Mouse (Mus musculus): ENCODE data around the gene Nol3.

The Nol3 gene

GRCm38 (mm10) chr8:105261326-105261980, 14.5 kb upstream of the Nol3 start:
- in situ Hi-C loops (cut with MboI, MseI) = no loop called here

GRCm38 (mm10) chr8:105263244-105263912, 12.6 kb upstream of the Nol3 start:
- in situ Hi-C loops (cut with MboI, MseI) = no loop called here

GRCm38 (mm10) chr8:105264024-105264982, 11.6 kb upstream of the Nol3 start, which contains the start of the genes Tradd and Fbxl8:
Tradd (minus strand) TSS chr8:105264609.
Fbxl8 (plus strand) TSS chr8:105264648.
- in situ Hi-C loops (cut with MboI, MseI) = no loop called here

DNA sequence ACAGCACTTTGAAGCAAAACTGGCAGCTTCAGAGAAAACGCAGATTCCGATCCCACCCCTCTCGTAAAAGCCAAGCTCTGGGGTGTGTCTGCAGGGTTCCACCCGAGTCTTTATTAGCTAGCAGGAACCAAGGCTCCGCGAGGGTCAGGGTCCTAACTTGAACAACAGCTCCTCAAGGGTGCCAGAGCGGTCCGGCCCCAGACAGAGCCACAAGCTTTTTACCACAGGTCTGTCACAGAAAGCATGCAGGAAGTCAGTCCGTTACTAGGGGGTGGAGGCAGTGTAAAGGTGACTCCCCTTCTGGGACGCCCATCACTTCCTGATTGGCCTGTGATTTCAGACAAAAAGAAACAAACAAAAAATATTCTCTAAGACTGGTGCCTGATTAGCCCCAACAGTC, 10.8 kb upstream of the Nol3 start:
- in situ Hi-C loops (cut with MboI, MseI) = no loop called here

DNA sequence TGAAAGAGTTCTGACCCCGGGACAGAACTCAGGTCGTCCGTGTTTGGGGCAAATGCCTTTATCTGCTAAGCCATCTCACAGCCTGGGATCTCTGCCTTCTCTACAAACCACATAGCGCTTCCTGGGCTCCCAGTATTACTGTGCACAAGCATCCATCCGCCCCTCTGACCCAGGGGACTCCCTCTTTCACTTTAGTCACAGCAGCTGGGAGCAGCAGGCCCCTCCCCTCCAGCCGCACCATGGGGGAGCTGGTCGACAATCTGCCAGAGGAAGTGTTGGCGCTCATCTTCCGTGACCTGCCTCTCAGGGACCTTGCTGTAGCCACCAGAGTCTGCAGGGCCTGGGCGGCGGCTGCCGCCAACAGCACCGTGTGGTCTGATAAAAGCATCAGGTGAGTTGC, 9.2 kb upstream of the Nol3 start:
- in situ Hi-C loops (cut with MboI, MseI) = no loop called here

GRCm38 (mm10) chr8:105268342-105269074, 7.4 kb upstream of the Nol3 start:
- in situ Hi-C loops (cut with MboI, MseI) = no loop called here

DNA sequence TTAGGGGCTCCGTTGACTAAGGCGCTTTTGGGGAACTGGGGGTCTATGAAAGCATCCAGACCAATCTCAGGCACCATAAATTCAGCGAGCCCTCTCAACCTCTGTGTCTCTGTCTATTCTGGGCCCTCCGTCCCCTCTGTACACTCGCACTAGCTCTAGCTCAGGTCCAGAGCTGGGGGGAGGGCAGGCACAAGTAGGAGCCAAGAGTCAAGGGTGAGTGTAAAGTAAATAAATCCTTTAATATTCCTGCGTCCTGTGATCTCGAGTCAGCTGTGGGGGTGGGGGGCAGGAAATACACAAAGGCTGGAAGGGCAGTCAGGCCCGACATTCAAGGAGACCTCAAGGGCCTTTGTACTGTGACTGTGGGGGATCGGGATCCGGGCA, 6.9 kb upstream of the Nol3 start:
- in situ Hi-C loops (cut with MboI, MseI) = no loop called here

DNA sequence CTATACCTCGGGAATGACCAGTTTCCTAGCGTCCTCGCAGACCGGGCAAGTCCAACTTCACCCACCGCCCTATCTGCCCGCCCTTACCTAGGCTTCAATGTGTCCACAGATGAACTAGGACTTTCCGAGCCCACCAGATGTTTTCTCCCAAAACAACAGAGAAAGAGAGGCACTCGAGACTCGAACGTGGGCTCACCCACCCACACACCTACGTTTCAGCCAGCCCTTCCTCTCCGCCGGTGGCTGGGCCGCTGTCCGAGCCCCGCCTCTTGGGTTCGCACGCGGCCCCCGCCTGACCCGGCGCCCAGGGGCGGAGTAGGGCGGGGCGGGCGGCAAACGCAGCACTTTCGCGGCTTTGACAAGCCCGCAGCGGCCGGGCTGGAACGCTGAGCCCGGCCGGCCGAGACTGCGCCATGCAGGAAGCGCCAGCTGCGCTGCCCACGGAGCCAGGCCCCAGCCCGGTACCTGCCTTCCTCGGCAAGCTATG, 6.4 kb upstream of the Nol3 start, which contains the start of gene Hsf4:
Gene Hsf4, plus strand, starts transcription at position 341 of the 487 bp plus-strand sequence.
- in situ Hi-C loops (cut with MboI, MseI) = no loop called here

DNA sequence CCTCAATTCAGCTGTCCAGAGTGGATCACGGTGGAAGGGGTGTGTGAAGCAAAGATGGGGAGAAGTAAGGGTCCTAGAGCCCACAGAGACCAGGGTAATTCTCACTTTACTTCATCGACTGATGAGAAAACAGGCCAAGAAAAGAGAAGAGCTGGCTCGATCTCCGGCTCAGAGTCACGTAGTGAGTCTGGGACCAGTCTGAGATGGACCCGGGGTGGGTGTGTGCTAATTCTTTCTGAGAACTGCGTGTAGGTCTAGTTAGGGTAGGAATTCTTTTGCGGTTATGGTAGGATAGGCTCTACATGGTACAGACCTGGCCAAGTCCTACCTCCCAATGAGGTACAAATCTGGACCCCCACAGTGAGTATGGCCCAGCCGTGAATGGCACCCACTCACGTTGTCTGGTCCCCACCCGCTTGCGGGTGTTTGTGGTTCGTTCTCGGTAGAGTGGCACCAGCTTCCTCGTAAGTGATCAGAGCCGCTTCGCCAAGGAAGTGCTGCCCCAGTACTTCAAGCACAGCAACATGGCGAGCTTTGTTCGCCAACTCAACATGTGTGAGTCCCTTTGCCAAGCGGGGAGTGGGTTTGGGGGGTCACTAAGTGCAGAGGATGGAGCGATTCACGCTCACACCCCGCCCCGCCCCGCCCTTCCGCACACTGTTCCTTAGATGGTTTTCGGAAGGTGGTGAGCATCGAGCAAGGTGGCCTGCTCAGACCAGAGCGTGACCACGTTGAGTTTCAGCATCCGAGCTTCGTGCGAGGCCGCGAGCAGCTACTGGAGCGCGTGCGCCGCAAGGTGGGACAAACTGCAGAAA, 5.6 kb upstream of the Nol3 start:
- in situ Hi-C loops (cut with MboI, MseI) = no loop called here

GRCm38 (mm10) chr8:105270916-105271186, 5.1 kb upstream of the Nol3 start:
- in situ Hi-C loops (cut with MboI, MseI) = no loop called here

- in situ Hi-C loops (cut with MboI, MseI) = no loop called here
These were observed 553 bp upstream of the Nol3 start for GRCm38 (mm10) chr8:105275387-105275786.

DNA sequence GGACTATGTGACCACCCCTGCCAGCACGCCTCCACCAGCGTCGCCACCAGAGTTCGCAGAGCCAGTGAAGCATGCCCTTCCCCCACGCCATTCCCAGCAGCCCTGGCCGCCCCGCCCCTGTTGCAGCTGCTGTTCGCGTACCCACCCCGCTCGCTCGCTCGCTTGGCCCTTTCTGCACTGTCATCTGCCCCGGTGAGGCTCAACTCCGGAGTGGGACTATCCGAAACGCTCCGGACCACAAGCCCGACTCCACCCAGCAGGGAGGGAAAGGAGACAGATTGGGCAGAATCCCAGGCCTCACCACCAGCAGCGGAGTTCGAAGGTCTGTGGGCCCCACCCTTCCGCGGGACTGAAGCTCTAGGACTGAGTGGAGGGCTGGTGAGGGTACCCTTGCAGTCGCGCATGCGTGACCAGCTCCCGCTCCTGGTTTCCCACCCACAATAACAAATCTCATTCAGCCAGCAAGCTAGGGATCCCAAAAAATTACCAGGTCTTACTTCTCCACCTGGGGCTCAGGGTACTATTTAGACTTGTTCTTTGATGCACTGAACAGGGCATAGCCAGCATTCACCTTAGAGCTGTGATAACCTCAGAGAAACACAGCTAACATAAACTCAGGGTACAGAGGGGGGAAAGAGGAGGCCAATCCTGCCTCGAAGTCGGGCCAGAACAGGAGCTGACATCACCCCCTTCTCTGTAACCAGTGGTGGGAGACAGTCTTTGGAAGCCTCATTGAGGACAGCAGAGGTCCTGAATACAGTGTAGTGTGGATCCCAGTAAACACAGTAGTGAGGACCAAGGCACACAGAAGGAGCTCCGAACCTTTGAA, 566 bp downstream of the Nol3 start:
- in situ Hi-C loops (cut with MboI, MseI) = no loop called here

GRCm38 (mm10) chr8:105278911-105279334, 3.0 kb downstream of the Nol3 start:
- in situ Hi-C loops (cut with MboI, MseI) = no loop called here

DNA sequence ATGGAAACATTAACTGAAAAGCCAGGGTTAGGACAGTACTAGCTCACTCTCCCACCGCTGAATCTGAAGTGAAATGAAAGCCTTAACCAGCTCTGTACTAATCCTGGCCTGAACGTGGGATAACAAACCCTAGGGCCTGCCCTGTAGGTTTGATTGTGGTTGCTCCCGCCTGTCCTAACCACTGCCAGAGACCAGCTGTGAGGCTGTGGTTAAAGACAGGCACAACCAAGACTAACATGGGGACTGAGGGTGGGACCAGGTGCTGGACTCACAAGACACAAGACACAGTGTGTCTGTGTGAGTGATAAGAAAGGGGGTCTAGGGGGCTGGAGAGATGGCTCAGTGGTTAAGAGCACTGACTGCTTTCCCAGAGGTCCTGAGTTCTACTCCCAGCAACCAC, 4.6 kb downstream of the Nol3 start:
- in situ Hi-C loops (cut with MboI, MseI) = no loop called here

GRCm38 (mm10) chr8:105281821-105282220, 5.9 kb downstream of the Nol3 start:
- in situ Hi-C loops (cut with MboI, MseI) = no loop called here

DNA sequence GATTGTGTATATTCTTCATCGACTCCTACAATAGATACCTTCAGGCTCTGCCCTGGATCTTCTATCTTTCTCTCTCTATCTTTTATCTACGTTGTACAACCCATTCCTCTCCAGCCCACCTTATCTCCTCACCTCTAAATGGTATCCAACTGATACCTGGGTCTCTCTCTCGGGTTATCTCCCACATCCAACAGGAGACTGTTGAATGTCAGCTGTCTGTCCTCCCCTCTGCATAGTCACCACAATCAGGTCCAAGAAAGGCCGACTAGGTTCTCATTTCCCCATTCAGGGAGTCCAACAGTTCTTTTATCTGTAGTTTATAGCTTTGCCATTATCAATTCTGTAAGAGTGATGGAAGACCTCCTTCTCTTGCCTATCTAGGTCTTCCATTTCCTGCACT, 6.3 kb downstream of the Nol3 start:
- in situ Hi-C loops (cut with MboI, MseI) = no loop called here

DNA sequence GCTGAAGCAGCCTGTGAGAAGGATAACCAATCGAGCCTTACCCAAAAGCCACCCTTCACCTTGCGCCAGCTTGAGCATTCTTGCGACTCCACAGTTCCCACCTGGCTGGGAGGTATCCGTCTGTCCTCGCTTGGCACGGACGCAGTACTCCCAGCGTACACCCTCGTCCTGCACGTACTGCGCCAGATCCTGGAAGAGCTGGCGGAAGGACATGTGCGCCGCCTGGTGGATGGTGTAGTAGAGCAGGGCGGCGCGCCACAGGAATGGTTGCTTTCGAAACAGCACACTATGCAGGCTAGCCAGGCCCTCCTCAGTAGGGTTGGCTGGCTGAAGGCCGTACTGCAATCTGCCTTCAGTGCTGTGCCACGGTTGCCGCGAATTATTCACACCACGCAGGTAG, 7.1 kb downstream of the Nol3 start:
- in situ Hi-C loops (cut with MboI, MseI) = no loop called here

DNA sequence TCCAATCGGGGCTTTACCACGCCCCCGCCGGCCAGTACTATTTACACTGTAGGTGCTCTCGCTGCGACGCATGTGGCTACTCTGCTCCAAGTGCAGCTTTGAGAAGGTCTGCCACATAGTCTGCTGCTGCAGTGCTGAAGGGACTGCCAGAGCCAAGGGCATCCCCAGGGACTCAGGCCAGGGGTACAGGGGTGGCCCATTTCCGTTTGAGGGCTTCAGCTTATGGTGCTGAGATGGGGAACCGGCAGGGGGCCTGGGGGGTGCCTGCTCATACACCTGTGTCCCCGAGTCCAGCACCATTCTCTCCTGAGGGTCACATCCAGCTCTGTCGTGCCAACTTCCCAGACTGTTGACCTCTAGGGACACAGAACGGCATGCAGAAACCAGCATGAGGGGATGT, 9.6 kb downstream of the Nol3 start:
- in situ Hi-C loops (cut with MboI, MseI) = no loop called here

GRCm38 (mm10) chr8:105286907-105287306, 11.0 kb downstream of the Nol3 start:
- in situ Hi-C loops (cut with MboI, MseI) = no loop called here

GRCm38 (mm10) chr8:105288231-105288630, 12.3 kb downstream of the Nol3 start:
- in situ Hi-C loops (cut with MboI, MseI) = no loop called here
